Mouse (Mus musculus) intestine, embryonic 14.5 days (tissue): ENCODE results near the gene Prkcz. TPM values are rescaled to one million over a fixed set of nuclear protein-coding genes. Genes with fewer than 3 reads are reported as not detected.
A peak's percentile ranks its signal among the peaks of the same experiment; 100 is the strongest.

Experiments
- ATAC-seq: fragments of 200-750 bp; cut with Nextera tagmentation; replicated peaks from 2 replicates; pipeline ENCODE4 v1.8.0; 2017; ENCODE audit warnings: low read depth, moderate number of reproducible peaks, moderate TSS enrichment, moderate library complexity; ENCODE audit not compliant: low FRiP score, low TSS enrichment
- DNase-seq: peaks from one replicate; pipeline ENCODE4 v3.0.0-alpha.2; 2018; ENCODE audit warnings: low spot score
- H3K27ac ChIP-seq: fragments of 300-500 bp; sonication (generic); 2 replicates; pipeline ENCODE4 v1.5.1; 2014; ENCODE audit warnings: low read depth, mild to moderate bottlenecking, control low read depth
- H3K27me3 ChIP-seq: fragments of 300-500 bp; sonication (generic); replicated peaks from 2 replicates; pipeline ENCODE4 v1.6.1; 2014; ENCODE audit warnings: low read length, control low read depth; ENCODE audit not compliant: control insufficient read depth, insufficient read depth
- H3K36me3 ChIP-seq: fragments of 300-500 bp; sonication (generic); 2 replicates; pipeline ENCODE4 v1.6.1; 2014; ENCODE audit warnings: low read length, control low read depth; ENCODE audit not compliant: control insufficient read depth, insufficient read depth
- H3K4me1 ChIP-seq: fragments of 300-500 bp; sonication (generic); replicated peaks from 2 replicates; pipeline ENCODE4 v1.6.1; 2014; ENCODE audit warnings: low read length, control low read depth, mixed read lengths; ENCODE audit not compliant: control insufficient read depth, insufficient read depth
- H3K4me2 ChIP-seq: fragments of 300-500 bp; sonication (generic); 2 replicates; pipeline ENCODE4 v1.6.1; 2014; ENCODE audit warnings: low read length
- H3K4me3 ChIP-seq: fragments of 300-500 bp; sonication (generic); 2 replicates; pipeline ENCODE4 v1.5.1; 2014; ENCODE audit warnings: low read depth, low read length, control low read depth, mixed read lengths
- H3K9ac ChIP-seq: fragments of 300-500 bp; sonication (generic); 2 replicates; pipeline ENCODE4 v1.6.1; 2014; ENCODE audit warnings: mild to moderate bottlenecking, low read length
- H3K9me3 ChIP-seq: fragments of 300-500 bp; sonication (generic); 2 replicates; pipeline ENCODE4 v1.6.1; 2016; ENCODE audit warnings: low read length, control low read depth; ENCODE audit not compliant: control insufficient read depth
- WGBS: fragments of 180-500 bp; shearing (Covaris S2); extraction: QIAGEN DNeasy Blood & Tissue Kit; methylation state at CpG from one replicate; pipeline ENCODE4 v1.1.7; 2014; 5-methylcytosine and 5-hydroxymethylcytosine counted together
- polyA plus RNA-seq: library from polyadenylated mRNA; unstranded; fragments of >200 nt; fragmentation: Nextera tagmentation; extraction: Ambion mirVana; gene quantifications from 2 replicates; pipeline ENCODE4 v1.2.1, GENCODE M21; 2014

Prkcz gene
- polyA plus RNA-seq, 1 experiment from 2014 or later: 24.1 TPM

DNA sequence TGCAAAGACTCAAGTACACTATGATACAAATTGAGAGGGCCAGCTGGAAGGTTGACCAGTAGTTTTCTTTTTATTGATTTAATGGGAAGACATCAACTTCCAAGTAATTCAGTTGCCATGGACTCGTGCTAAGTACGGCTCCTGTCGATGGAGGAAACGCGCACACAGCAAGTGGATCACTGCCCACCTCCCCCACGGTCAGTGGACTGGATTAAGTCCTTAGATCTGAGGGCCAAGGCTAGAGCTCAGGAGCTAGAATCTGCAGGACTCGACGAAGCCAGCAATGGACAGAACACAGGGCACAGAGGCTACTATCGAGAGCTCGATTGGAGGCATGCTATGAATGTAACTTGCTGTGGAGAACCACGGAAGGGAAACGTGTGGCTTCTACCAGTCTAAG, 52.5 kb downstream of the Prkcz start:
- H3K27me3 ChIP-seq: no peaks in the 10 kb centered on the region
- ATAC-seq: no peak
- no peaks in the 10 kb centered on the region for H3K36me3 ChIP-seq
- DNase-seq: no peak
- H3K4me3 ChIP-seq: no peak overlapping the region
- H3K9ac ChIP-seq: no peak overlapping the region
- H3K9me3 ChIP-seq: no peaks in the 10 kb centered on the region
- no peak overlapping the region for H3K4me2 ChIP-seq
- peaks cover 5% of the 10 kb centered on the region for H3K4me1 ChIP-seq
- WGBS: 82% methylated on average over 12 of the region's 12 CpGs
- H3K27ac ChIP-seq: no peak overlapping the region

DNA sequence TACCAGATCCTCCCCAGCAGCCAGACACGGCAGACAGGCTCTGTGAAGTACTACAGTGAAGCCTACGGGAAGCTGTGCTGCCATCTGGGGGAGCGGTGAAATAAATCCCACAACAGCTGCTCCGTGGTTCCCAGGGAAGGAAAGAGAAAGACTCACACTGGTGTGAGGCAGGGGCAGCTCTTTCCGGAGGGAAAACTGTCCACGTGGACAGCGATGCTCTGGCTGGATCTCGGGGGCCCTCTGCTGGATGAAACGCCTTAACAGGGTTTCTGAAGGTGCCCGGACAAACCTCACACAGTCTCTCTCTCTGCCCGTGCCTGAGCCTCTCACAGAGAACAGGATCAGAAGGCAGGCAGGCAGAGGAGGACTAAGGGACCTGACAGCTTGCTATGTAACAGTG, 53.1 kb downstream of the Prkcz start:
- Histone ChIP-seq H3K27ac (peak overlapping the region; percentile 57; the same call in 1 of the 2 replicates), H3K36me3 (no peaks in the 10 kb centered on the region), H3K4me3 (no peak overlapping the region), H3K9me3 (no peaks in the 10 kb centered on the region), H3K4me1 (peaks cover 5% of the 10 kb centered on the region), H3K9ac (peak overlapping the region; percentile 39), H3K4me2 (peak overlapping the region; percentile 36), H3K27me3 (no peaks in the 10 kb centered on the region)
- DNase-seq (peak; percentile 95), ATAC-seq (peak; percentile 91)
- WGBS: under 1% methylated on average over 11 of the region's 11 CpGs

DNA sequence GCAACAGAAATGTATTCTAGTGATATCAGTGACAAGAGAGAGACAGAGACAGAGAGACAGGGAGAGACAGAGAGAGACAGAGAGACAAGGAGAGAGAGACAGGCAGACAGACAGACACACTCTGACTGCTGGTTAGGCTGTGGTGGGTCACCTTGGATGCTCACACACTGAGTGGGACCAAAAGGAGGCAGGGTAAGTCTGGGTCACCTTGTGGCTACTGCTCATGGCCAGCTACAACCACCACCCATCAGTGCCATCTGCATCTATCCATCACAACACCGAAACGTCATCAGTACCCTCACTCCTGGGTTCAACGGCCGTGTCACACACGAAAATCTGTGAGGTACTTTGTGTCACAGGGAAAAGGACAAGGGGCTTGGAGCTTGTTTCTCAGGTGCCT, 53.6 kb downstream of the Prkcz start:
- Histone ChIP-seq H3K36me3 (no peaks in the 10 kb centered on the region), H3K27ac (peak overlapping the region; percentile 57; the same call in 1 of the 2 replicates), H3K4me2 (peak overlapping the region; percentile 36), H3K9me3 (no peaks in the 10 kb centered on the region), H3K9ac (peak overlapping the region; percentile 39), H3K27me3 (no peaks in the 10 kb centered on the region), H3K4me3 (no peak overlapping the region), H3K4me1 (peaks cover 5% of the 10 kb centered on the region)
- 73% methylated on average over 5 of the region's 5 CpGs for WGBS
- ATAC-seq (peak; percentile 47), DNase-seq (no peak)

DNA sequence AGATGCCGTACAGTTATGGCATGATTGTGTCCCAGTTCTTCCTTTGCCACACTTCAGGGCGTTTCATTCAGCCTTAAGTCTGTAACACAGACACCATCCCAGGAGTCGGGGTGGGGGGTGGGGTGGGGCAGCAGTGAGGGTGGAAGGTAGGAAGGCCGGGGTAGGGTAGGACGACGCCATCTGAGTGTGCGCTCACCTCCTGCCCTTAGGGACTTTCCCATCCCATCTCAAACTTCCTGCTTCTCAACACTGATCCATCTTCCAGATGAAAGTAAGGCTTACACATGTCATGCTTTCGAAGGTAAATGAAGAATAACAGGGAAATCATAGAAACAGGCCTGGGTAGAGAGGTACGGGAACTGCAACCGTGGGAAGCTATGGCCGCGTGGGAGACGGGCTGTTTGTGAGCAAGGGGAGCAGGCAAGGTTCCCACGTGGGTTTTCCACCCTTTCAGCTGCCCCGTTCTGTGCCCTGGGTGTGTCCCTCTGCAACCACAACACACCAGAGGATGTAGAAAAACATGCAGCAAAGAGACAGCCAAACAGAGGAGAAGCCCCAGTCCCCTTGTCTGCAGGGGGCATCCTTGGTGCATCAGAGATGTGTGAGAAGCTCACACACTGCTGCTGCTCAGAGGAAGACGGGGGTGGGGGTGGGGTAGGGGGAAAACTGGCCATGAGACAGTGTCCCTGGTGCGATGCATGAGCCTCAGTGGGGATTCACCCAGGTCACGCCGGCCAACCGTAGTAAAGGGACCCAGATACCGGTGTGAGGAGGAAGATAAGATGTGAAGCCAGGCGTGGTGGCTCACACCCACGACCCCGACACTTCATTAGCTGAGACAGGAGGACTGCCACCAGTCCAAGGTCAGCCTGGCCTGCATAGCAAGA, 54.6 kb downstream of the Prkcz start:
- no peaks in the 10 kb centered on the region for H3K9me3 ChIP-seq
- DNase-seq (no peak), ATAC-seq (no peak)
- no peak overlapping the region for H3K4me3 ChIP-seq
- H3K4me1 ChIP-seq: peaks cover 5% of the 10 kb centered on the region
- H3K9ac ChIP-seq: no peak overlapping the region
- H3K27me3 ChIP-seq: no peaks in the 10 kb centered on the region
- WGBS: 54% methylated on average over 24 of the region's 24 CpGs
- H3K27ac ChIP-seq: no peak overlapping the region
- no peaks in the 10 kb centered on the region for H3K36me3 ChIP-seq
- H3K4me2 ChIP-seq: no peak overlapping the region

DNA sequence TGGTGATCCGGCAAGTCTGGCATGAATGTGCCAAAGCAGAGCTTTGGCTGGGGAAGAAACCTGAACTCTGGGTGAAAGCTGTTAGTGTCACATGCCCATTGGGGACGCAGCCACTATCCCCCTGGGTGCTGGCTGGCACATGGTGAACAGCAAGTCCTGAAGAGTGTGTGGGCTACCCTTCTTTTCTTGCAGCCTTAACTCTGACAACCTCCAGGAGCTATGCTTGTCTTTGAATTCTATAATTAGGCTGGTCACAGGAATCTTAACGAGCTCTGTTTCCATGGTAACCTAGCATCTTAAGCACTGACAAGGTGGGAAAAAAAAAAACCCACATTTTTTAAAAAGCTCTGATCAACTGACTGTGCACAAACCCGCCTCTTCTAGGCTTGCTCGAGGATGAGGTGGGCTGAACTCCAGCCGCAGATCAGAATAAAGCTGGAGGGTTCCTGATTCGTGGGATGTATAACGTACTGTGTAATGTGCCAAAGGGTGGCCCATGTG, 55.6 kb downstream of the Prkcz start:
- Histone ChIP-seq H3K4me3 (no peak overlapping the region), H3K9ac (no peak overlapping the region), H3K36me3 (no peaks in the 10 kb centered on the region), H3K4me1 (peaks cover 5% of the 10 kb centered on the region), H3K9me3 (no peaks in the 10 kb centered on the region), H3K27ac (no peak overlapping the region), H3K4me2 (no peak overlapping the region), H3K27me3 (no peaks in the 10 kb centered on the region)
- 74% methylated on average over 8 of the region's 8 CpGs for WGBS
- no peak for ATAC-seq
- no peak for DNase-seq

DNA sequence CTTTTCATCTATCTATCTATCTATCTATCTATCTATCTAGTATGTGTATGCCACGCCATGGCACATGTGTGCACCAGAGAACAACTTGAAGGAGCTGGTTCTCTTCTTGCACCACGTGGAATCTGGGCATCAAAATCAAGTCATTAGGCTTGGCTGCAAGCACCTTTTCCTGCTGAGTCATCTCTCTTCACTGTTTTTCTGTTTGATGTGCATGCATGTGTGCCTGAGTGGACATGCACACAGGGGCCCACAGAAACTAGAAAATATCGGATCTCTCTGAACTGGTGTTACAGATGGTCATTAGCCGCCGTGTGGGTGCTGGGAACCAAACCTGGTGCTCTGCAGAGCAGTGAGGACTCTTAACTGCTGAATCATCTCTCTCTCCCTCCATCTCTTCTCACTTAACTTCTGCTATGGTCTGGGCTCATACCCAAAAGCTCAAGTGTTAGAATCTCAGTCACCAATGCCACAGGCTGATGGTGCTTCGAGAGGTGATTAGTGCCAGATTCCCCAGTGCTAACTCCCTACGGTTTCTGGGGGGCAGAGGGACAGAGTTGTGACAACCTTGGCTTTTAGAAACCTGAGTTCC, 56.6 kb downstream of the Prkcz start:
- ATAC-seq: no peak
- Histone ChIP-seq H3K4me3 (no peak overlapping the region), H3K27ac (no peak overlapping the region), H3K4me1 (peaks cover 5% of the 10 kb centered on the region), H3K27me3 (no peaks in the 10 kb centered on the region), H3K9me3 (no peaks in the 10 kb centered on the region), H3K9ac (no peak overlapping the region), H3K4me2 (no peak overlapping the region), H3K36me3 (no peaks in the 10 kb centered on the region)
- 88% methylated on average over 7 of the region's 7 CpGs for WGBS
- no peak for DNase-seq

DNA sequence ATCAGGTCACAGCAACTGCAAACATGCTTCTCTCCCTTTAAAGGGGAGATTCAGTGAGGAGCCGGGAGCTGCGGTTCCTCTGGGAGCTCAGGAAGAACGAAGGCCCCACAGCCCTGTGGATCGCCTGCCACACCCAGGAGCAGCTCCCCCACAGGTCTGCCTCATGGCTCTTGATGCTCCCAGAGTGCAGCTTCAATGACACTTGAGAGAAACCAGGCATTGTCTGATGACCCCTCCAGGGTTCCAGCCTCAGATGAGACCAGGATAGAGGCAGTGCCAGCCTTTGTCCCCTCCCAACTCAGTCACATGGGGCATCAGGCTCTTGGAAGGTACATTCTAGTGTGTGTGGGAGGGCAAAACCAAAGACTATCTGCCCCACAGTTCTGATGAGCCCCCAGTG, 59.2 kb downstream of the Prkcz start:
- Histone ChIP-seq H3K27ac (no peak overlapping the region), H3K4me1 (no peaks in the 10 kb centered on the region), H3K4me2 (no peak overlapping the region), H3K4me3 (no peak overlapping the region), H3K9ac (no peak overlapping the region), H3K9me3 (no peaks in the 10 kb centered on the region), H3K27me3 (no peaks in the 10 kb centered on the region), H3K36me3 (no peaks in the 10 kb centered on the region)
- WGBS: 24% methylated on average over 4 of the region's 4 CpGs
- DNase-seq: no peak
- ATAC-seq: no peak

DNA sequence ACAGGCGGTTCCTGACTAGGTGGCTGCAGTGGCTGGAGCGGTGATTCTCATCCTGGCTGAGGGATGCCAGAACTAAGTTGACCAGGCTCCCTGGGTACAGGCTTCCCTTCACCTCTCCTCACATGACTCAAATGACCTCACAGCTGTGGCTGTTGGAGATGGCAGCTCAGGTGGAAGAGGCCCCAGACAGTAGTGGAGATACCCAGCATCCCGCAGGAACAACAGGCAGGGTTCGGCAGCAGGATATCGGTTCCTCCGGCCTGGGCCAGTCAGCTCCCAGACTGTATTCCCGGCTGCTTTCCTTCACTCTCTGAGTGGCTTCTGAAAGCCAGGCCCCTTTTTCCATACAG, 60.1 kb downstream of the Prkcz start:
- H3K4me3 ChIP-seq: no peak overlapping the region
- H3K36me3 ChIP-seq: no peaks in the 10 kb centered on the region

More for the DNA sequence above, 60.1 kb downstream of the Prkcz start:
- Histone ChIP-seq H3K27me3 (no peaks in the 10 kb centered on the region), H3K9me3 (no peaks in the 10 kb centered on the region), H3K4me2 (no peak overlapping the region), H3K27ac (no peak overlapping the region), H3K4me1 (no peaks in the 10 kb centered on the region), H3K9ac (no peak overlapping the region)
- 79% methylated on average over 7 of the region's 7 CpGs for WGBS
- DNase-seq (no peak), ATAC-seq (no peak)
